Mouse (Mus musculus) ES-Bruce4 (cell line): ENCODE results near the gene A230050P20Rik. TPM values are rescaled to one million over a fixed set of nuclear protein-coding genes. Genes with fewer than 3 reads are reported as not detected.
A peak's percentile ranks its signal among the peaks of the same experiment; 100 is the strongest.
"Not testable (repeated sequence)": the region's sequence is repeated elsewhere in the genome, so short reads cannot be mapped to it uniquely, and the experiment has no call there.

ENCODE experiments used
- H3K27ac ChIP-seq: 2 replicates; pipeline ENCODE4 v1.5.1; 2012; ENCODE audit warnings: low read length, inconsistent platforms; ENCODE audit not compliant: insufficient read depth
- H3K27me3 ChIP-seq: 2 replicates; pipeline ENCODE4 v1.6.1; 2012; ENCODE audit warnings: mild to moderate bottlenecking, low read length, inconsistent platforms; ENCODE audit not compliant: control insufficient read depth, poor library complexity, insufficient read depth, severe bottlenecking
- H3K36me3 ChIP-seq: 2 replicates; pipeline ENCODE4 v1.6.1; 2012; ENCODE audit warnings: inconsistent platforms, mild to moderate bottlenecking, low read length, moderate library complexity; ENCODE audit not compliant: control insufficient read depth, poor library complexity, insufficient read depth, severe bottlenecking
- H3K4me1 ChIP-seq: one replicate; pipeline ENCODE4 v1.8.1; 2011; ENCODE audit warnings: low read length; ENCODE audit not compliant: control insufficient read depth, insufficient read depth
- H3K4me3 ChIP-seq: 2 replicates; pipeline ENCODE4 v1.5.1; 2011; ENCODE audit warnings: low read depth, mild to moderate bottlenecking, low read length
- H3K9ac ChIP-seq: 2 replicates; pipeline ENCODE4 v1.6.1; 2012; ENCODE audit warnings: low read depth, mild to moderate bottlenecking, inconsistent platforms; ENCODE audit not compliant: poor library complexity, severe bottlenecking
- H3K9me3 ChIP-seq: replicated peaks from 2 replicates; pipeline ENCODE4 v1.6.1; 2012; ENCODE audit warnings: mild to moderate bottlenecking, low read length, inconsistent platforms; ENCODE audit not compliant: control insufficient read depth, poor library complexity, insufficient read depth, severe bottlenecking
- CTCF ChIP-seq: IDR thresholded peaks from one replicate; pipeline ENCODE4 v1.8.1; 2011; ENCODE audit warnings: low read depth, low read length
- EP300 ChIP-seq: IDR thresholded peaks from 2 replicates; pipeline ENCODE4 v1.6.1; 2011; ENCODE audit warnings: low read depth, low read length; ENCODE audit not compliant: insufficient read depth
- POLR2A ChIP-seq: IDR thresholded peaks from one replicate; pipeline ENCODE4 v1.8.1; 2011; ENCODE audit warnings: low read length; ENCODE audit not compliant: insufficient read depth
- polyA plus RNA-seq: library from polyadenylated mRNA; stranded (reverse); fragments of >200 nt; gene quantifications from 2 replicates; pipeline ENCODE4 v1.2.4, GENCODE M21; 2011; ENCODE audit warnings: low read depth; ENCODE audit not compliant: missing spikeins, insufficient read depth, insufficient read length

A230050P20Rik gene
- polyA plus RNA-seq, 1 experiment: 20.5 TPM

DNA sequence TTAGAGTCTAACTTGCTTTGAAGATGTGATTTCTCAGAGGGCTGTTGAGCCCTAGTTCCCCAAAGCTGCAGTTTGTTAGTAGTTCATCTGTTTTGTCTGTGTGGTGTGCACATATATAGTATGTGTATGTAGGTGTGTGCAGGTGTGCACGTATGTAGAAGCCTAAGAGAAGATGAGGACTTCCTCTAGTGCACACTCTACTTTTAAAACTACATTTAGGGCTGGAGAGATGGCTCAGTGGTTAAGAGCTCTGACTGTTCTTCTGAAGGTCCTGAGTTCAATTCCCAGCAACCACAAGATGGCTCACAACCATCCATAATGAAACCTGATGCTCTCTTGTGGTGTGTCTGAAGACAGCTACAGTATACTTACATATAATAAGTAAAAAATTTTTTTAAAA lies 33.6 kb upstream of the A230050P20Rik start:
- H3K4me1 ChIP-seq: no peaks in the 10 kb centered on the region
- TF ChIP-seq CTCF: no peak
- TF ChIP-seq POLR2A: no peak
- no peak for TF ChIP-seq EP300
- H3K4me3 ChIP-seq: no peak overlapping the region
- H3K27ac ChIP-seq: no peak overlapping the region
- H3K36me3 ChIP-seq: no peaks in the 10 kb centered on the region
- H3K27me3 ChIP-seq: no peaks in the 10 kb centered on the region
- no peaks in the 10 kb centered on the region for H3K9me3 ChIP-seq
- no peak overlapping the region for H3K9ac ChIP-seq

DNA sequence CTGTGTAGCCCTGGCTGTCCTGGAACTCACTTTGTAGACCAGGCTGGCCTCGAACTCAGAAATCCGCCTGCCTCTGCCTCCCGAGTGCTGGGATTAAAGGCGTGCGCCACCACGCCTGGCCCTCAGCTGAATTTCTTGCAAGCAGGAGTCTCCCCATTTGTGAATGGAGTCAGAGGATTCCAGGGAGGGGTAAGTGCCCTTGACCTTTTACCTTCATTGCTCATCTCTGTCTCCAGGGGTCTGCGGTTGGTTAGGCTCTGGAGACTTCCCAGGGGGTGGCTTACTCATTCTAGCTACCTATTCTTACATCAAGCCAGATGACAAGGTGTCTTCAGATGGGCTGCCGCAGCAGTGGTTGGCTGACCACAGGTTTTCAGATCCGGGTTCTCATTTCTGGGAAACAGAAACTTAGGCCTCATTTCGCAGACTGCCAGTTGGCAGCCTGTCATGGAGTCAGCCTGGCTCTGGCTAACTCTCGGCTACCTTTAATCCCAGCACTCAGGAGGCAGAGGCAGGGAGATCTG lies 32.9 kb upstream of the A230050P20Rik start:
- H3K4me1 ChIP-seq, H3K4me3 ChIP-seq, H3K9me3 ChIP-seq: not testable (repeated sequence)

GRCm38 (mm10) chr9:20837184-20837947 lies 31.1 kb upstream of the A230050P20Rik start:
- Histone ChIP-seq H3K27ac (no peak overlapping the region), H3K4me3 (no peak overlapping the region), H3K36me3 (no peaks in the 10 kb centered on the region), H3K27me3 (no peaks in the 10 kb centered on the region), H3K9ac (no peak overlapping the region), H3K4me1 (no peaks in the 10 kb centered on the region), H3K9me3 (no peaks in the 10 kb centered on the region)
- no peak for TF ChIP-seq POLR2A
- no peak for TF ChIP-seq CTCF
- TF ChIP-seq EP300: no peak

More for the DNA sequence above, 32.9 kb upstream of the A230050P20Rik start:
- H3K27ac ChIP-seq, H3K9ac ChIP-seq, H3K27me3 ChIP-seq, H3K36me3 ChIP-seq: not testable (repeated sequence)

GRCm38 (mm10) chr9:20838931-20839330 lies 29.5 kb upstream of the A230050P20Rik start:
- no peaks in the 10 kb centered on the region for H3K4me1 ChIP-seq
- no peaks in the 10 kb centered on the region for H3K27me3 ChIP-seq
- no peak overlapping the region for H3K27ac ChIP-seq
- no peak overlapping the region for H3K4me3 ChIP-seq
- H3K9ac ChIP-seq: no peak overlapping the region
- no peaks in the 10 kb centered on the region for H3K36me3 ChIP-seq
- TF ChIP-seq POLR2A (no peak), EP300 (no peak), CTCF (no peak)
- H3K9me3 ChIP-seq: no peaks in the 10 kb centered on the region

- no peaks in the 10 kb centered on the region for H3K4me1 ChIP-seq
- H3K9ac ChIP-seq: no peak overlapping the region
- H3K9me3 ChIP-seq: no peaks in the 10 kb centered on the region
- no peak overlapping the region for H3K4me3 ChIP-seq
- no peaks in the 10 kb centered on the region for H3K36me3 ChIP-seq
- no peaks in the 10 kb centered on the region for H3K27me3 ChIP-seq
- TF ChIP-seq CTCF (no peak), EP300 (no peak), POLR2A (no peak)
- no peak overlapping the region for H3K27ac ChIP-seq
Measured at GRCm38 (mm10) chr9:20842211-20842610, 26.2 kb upstream of the A230050P20Rik start.

DNA sequence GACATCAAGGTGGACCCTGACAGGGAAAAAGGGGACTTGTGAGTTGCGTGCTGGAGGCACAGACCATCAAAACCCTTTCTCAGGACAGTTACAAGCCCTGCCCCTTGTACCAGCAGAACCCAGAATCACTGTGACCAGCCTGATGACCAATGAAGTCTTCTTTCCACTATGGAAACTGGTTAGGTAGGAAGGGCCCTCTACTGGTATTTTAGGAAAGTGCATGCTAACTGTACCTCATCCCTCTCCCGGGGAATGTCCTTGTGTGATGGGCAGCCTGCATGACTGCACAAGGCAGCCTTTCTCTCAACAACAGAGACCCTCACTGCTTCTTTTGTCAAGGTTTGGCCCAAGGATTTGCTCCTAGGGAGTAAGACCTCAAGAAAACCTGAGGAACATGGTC lies 25.8 kb upstream of the A230050P20Rik start:
- Histone ChIP-seq H3K9me3 (no peaks in the 10 kb centered on the region), H3K9ac (no peak overlapping the region), H3K27me3 (no peaks in the 10 kb centered on the region), H3K27ac (no peak overlapping the region), H3K4me3 (no peak overlapping the region), H3K4me1 (no peaks in the 10 kb centered on the region), H3K36me3 (no peaks in the 10 kb centered on the region)
- TF ChIP-seq POLR2A (no peak), EP300 (no peak), CTCF (peak; percentile 15)
